Mouse (Mus musculus): ENCODE data around the gene Pmch.
A peak's percentile ranks its signal among the peaks of the same experiment; 100 is the strongest.

Gene Pmch

DNA sequence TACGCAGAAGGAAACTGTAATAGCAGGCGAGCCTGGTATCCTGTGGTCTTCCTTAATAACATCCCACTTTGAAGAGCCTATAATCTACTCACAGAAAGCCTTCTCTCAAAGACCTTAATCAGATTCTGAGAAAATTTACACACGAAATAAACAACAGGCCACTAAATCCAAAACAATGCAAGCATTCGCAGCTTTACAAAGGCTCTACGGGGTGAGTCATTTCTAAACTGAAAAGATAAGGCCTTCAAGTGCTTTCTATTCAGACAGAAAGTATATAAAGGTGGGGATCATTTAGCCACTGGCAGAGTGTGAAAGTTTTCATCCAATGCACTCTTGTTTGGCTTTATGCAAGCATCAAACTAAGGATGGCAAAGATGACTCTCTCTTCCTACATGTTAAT is at the start of gene Pmch:
Pmch (plus strand) TSS at position 301 of the 400 bp plus-strand sequence.
- no peak for DNase-seq (ENCODE audit: low spot score in 2 of 2)

DNA sequence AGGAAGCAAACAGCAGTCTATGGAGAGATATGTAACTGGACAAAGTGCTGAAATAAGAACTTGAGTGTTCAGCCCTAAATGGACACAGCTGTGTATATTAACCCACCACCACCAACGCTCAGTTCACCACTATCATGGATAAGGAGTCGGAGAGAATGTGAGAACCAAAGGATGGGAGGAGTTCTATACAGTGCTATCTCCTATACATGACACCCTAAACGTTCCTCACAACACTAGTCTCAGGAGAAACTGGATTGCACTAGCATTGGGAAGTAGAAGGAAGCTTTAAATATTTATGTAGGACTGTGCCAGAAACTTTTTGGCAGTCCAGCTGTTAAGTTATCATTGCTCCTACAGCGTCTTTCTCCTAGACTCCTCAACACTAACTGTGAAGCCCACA is 46.6 kb upstream of the Pmch start:
- no peak for DNase-seq (ENCODE audit: low spot score in 2 of 2)

DNA sequence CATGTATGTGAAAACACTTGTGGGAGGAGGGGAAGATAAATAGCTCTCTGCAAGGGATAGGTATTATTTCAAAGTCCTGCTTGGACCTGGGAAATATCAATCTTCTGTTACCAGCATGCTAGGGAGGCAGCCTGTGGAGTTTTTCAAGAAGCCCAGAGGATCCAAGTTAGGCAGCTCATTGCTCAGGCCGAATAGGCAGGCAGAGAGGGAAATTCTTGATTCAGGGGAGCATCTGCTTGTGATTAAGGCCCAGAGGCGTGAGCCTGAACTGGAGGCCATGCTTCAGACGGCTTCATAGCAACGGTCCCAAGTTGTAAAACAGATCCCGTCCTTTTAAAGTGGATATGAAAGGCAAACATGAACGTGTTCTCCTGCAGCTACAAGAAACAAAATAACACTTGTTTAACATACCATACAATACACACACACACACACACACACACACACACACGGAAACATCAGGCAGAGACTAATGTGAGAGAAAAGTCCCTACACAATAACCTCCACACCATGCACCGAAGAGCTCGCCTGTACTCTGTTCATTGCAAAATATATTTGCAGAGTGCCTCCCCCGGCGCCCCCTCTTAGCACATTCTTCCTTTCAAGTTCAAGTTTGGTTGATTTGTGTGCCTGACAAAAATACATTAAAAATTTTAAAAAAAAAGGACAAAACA is 44.6 kb upstream of the Pmch start:
- DNase-seq (ENCODE audit: low spot score in 2 of 2), result no peak

DNA sequence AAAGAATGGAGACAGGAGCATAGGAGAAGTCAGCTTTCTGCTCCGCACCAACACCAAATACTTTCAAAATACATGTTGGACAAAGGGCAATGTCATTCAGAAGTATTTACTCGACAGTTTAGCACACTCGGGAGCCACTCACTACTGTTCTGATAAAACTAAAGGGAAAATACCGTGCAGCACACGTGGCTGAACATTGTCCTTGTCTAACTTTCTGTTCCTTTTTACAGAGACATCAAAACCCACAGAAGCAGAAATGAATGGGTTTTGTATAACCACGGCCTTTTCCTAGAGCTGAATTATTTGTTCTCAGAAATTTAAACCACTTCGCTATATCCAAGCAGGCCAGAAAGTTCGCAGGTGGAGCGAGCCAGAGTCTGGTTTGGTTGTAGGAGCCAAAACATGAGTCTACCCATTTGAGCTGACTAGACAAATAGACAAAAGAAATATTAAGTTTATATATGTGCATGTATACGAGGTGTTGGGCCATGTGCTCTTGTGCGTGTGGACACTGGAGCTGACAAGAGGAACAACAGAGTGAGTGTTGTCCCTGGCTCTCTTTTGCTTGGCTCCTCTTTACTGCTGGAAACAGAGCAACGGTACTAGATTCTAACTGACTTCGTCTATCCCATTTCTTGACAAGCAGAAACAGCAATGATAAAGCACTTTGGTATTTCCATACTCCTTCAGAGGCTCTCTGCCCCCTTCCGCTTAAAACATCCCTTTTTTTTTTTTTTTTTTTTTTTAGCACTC is 36.5 kb upstream of the Pmch start:
- DNase-seq (ENCODE audit: low spot score in 2 of 2), result no peak

DNA sequence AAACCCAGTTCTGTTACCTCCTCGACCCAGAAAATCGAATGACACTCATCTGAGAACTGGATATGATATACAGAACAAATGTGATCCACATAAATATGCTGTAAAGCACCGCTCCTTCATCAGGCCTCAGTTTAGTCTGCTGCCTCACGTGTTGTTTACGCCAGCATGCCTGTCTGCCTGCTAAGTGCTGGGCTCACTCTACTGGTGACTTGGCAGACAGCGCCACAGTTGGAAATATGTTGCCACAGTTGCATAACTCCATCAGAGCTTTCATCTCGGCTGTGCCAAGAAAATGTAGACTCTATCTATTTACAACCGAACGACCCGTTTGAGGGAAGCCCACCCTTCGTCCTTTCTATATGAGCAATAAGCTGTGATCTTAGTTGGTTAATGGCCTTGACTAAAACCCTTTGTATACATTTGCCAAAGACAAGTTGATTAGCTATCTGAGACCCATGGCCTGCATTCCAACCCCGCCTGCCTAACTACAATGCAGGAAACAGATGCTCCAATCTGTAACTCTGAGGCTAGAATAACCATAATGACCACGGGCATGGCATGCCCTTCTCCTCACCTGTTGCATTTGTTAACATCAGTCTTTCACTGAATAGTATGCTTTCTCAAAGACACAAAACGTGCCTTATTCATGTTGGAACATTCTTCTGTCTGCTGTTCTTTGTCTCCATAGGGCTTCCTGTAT is 33.8 kb upstream of the Pmch start:
- peak in 1 of 2 experiments; percentile 23 for DNase-seq (ENCODE audit: low spot score in 2 of 2)

DNA sequence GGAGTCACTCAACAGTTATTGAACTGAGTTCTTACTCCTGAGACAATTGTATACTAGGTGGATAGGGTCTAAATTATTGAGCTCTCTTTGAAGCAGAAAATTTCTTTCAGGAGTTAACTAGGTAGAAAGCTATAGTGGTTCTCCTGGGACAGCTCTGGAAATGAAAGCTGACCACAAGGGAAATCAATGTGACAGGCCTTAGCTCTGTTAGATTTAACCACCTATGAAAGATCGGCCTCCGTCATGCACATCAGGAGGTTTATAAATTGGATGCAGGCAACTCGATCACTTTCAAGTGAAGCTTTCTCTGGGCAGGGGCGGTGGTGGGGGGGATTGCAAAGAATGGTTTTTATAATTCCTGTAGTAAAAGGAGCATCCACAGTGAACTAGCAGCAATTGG is 27.4 kb upstream of the Pmch start:
- DNase-seq (ENCODE audit: low spot score in 2 of 2), result no peak

DNA sequence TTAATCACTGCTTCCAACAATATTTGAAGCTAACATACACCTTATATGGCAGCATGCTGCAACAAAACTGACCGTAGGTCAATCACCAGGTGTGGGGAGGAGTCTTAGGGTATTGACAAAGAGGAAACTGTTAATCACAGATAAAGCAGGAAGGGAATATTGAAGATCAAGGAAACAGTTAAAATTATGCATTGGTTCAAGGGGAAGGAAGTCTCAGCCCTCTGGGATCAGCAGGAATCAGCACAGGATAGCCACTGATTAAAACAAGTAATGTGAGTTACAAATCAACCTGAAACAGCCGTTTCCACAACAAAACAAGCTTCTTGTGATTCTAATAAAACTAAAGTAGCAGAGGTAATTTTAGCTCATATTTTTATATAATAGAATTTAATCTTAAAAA is 26.0 kb upstream of the Pmch start:
- DNase-seq (ENCODE audit: low spot score in 2 of 2), result peak in 1 of 2 experiments; percentile 1

DNA sequence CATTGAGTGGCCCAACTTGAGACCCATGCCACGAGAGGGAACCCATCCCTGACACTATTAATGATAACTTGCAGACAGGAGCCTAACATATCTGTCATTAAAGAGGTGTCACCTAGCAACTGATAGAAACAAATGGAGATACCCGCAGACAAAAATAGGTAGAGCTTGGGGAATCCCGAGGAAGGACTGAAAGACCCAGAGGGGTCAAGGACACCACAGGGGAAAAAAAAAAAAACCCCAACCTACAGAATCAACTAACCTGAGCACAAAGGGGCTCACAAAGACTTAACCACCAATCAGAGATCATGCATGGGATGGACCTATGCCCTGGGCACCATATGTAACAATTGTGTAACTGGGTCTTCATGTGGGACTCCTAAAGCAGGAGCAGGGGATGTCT is 23.5 kb upstream of the Pmch start:
- no peak for DNase-seq (ENCODE audit: low spot score in 2 of 2)

DNA sequence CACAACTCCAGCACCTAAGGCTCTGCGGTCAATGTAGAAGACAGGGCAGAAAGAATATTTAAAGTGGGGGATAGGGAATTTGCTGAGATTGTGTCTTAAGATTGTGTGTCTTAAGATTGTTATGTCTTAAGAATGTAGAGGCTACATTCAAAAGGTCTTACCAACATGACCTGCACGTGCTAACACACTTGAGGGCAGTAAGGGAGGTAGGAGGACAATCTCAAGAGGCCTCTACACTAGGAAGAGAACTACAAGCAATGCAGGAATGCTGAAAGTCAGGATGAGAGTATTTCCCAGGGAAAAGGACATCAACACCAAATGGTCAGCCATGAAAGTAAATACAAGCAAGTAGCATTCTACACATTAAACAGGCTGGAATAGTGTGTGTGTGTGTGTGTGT is 15.3 kb downstream of the Pmch start:
- DNase-seq (ENCODE audit: low spot score in 2 of 2), result no peak

DNA sequence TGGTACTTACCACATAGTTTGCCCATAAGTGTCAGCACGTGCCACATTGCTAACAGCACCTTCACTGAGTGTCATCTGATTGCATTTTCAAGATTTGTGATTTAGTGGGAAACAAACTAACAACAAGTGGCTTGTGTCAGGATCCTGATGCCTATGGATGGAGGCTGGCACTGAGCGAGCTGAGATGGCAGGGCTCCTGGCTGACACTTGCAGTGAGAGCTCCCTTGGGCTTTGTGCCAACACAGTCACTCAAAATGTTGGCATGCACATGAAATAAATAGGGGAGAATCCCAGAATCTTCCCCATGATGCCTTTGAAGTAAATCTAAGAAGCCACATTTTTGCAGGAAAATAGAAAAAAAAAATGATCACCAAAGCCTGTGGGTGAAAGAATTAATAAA is 22.4 kb downstream of the Pmch start:
- no peak for DNase-seq (ENCODE audit: low spot score in 2 of 2)

DNA sequence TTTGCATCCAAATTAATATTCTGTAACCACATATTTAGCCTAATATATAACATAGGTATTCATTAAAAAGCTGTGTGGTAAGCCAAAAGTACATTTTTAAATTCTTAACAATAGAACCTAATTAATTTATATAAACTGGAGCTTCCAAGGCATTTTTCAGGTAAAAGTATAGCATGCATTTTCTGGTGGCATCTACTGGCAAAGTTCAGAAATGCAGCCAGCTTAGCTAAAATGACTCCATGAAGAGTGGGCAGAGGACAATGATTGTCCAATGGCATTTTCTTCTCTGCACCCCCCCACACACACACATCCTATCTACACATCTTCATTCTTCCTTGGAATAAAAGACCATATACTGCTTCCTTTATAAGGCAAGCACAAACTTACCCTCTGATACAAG is 28.8 kb downstream of the Pmch start:
- DNase-seq (ENCODE audit: low spot score in 2 of 2), result no peak

DNA sequence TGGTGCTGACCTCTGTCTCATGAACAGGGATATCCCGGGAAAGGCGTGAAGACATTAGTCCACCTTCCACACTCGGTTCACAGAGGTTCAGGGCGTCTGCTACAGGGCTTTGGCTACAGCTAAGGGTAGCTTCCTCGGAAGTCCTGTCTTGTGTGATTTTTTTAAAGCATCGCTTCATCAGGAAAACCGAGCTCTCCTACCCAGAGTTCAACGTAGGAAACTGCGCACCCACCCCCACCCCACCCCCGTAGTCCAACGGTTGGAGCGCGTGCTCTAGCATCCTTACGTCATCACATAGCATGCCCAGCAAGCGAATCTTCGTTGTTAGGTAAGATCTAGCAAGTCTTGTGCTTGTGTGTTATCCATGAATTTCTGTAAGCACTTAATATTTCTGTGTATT is 44.8 kb downstream of the Pmch start:
- no peak for DNase-seq (ENCODE audit: low spot score in 2 of 2)
